Mouse (Mus musculus) liver, embryonic 12.5 days (tissue): ENCODE data around the gene Gm47996. TPM values are rescaled to one million over a fixed set of nuclear protein-coding genes. Genes with fewer than 3 reads are reported as not detected.
"Not testable (repeated sequence)": the region's sequence is repeated elsewhere in the genome, so short reads cannot be mapped to it uniquely, and the experiment has no call there.

ENCODE experiments used
- ATAC-seq: fragments of 200-750 bp; cut with Nextera tagmentation; 2 replicates; pipeline ENCODE4 v1.8.0; 2017; ENCODE audit warnings: moderate number of reproducible peaks, mild to moderate bottlenecking, moderate library complexity
- H3K27ac ChIP-seq: fragments of 300-500 bp; sonication (generic); 2 replicates; pipeline ENCODE4 v1.5.1; 2016; ENCODE audit warnings: mild to moderate bottlenecking
- H3K27me3 ChIP-seq: fragments of 300-500 bp; sonication (generic); replicated peaks from 2 replicates; pipeline ENCODE4 v1.6.1; 2016; ENCODE audit warnings: mild to moderate bottlenecking, moderate library complexity
- H3K36me3 ChIP-seq: fragments of 300-500 bp; sonication (generic); 2 replicates; pipeline ENCODE4 v1.6.1; 2016; ENCODE audit warnings: mild to moderate bottlenecking, moderate library complexity
- H3K4me1 ChIP-seq: fragments of 300-500 bp; sonication (generic); 2 replicates; pipeline ENCODE4 v1.6.1; 2016
- H3K4me2 ChIP-seq: fragments of 300-500 bp; sonication (generic); 2 replicates; pipeline ENCODE4 v1.6.1; 2016; ENCODE audit warnings: mild to moderate bottlenecking, moderate library complexity
- H3K4me3 ChIP-seq: fragments of 300-500 bp; sonication (generic); 2 replicates; pipeline ENCODE4 v1.5.1; 2016; ENCODE audit warnings: mild to moderate bottlenecking, moderate library complexity
- H3K9ac ChIP-seq: fragments of 300-500 bp; sonication (generic); 2 replicates; pipeline ENCODE4 v1.6.1; 2016; ENCODE audit warnings: mild to moderate bottlenecking, moderate library complexity
- H3K9me3 ChIP-seq: fragments of 300-500 bp; sonication (generic); replicated peaks from 2 replicates; pipeline ENCODE4 v1.6.1; 2016; ENCODE audit warnings: mild to moderate bottlenecking, moderate library complexity
- WGBS: fragments of 180-500 bp; shearing (Covaris S2); methylation state at CpG from one replicate; pipeline ENCODE4 v1.1.7; 2016; ENCODE audit not compliant: insufficient replicate concordance; 5-methylcytosine and 5-hydroxymethylcytosine counted together
- polyA plus RNA-seq: library from polyadenylated mRNA; unstranded; fragments of >200 nt; fragmentation: Nextera tagmentation; extraction: Ambion mirVana; gene quantifications from 2 replicates; pipeline ENCODE4 v1.2.1, GENCODE M21; 2016

Gm47996 gene
- polyA plus RNA-seq = 0.35 and 0.83 TPM in 2 replicates

- WGBS = 39% methylated on average over 6 of the region's 8 CpGs
- not testable (repeated sequence) for ATAC-seq, H3K27me3 ChIP-seq
Observed at GRCm38 (mm10) chr1:151209824-151210355, at the start of gene Gm47996. Gm47996 (plus strand) TSS chr1:151210131.

GRCm38 (mm10) chr1:151166031-151166430 is 43.9 kb upstream of the Gm47996 start:
- Histone ChIP-seq H3K4me1 (peaks cover 34% of the 10 kb centered on the region), H3K9me3 (no peaks in the 10 kb centered on the region), H3K4me2 (no peak overlapping the region), H3K27ac (peak overlapping the region; percentile 47; the same call in 1 of the 2 replicates), H3K27me3 (no peaks in the 10 kb centered on the region), H3K36me3 (no peaks in the 10 kb centered on the region), H3K9ac (no peak overlapping the region), H3K4me3 (no peak overlapping the region)
- 18% methylated on average over 8 of the region's 8 CpGs for WGBS
- peak; percentile 56 for ATAC-seq

More at GRCm38 (mm10) chr1:151209824-151210355, at the start of gene Gm47996:
- Histone ChIP-seq H3K4me1 (peaks cover 19% of the 10 kb centered on the region), H3K4me2 (0 out of 2 replicates have a peak within 1 kb of the TSS, but pooled peaks have one; percentile 15)
- H3K9me3 ChIP-seq, H3K9ac ChIP-seq, H3K36me3 ChIP-seq, H3K4me3 ChIP-seq, H3K27ac ChIP-seq: not testable (repeated sequence)

GRCm38 (mm10) chr1:151167297-151168047 is 42.5 kb upstream of the Gm47996 start:
- 0 out of 2 replicates have a peak overlapping the region, but pooled peaks have one; percentile 19 for H3K9ac ChIP-seq
- H3K27ac ChIP-seq = peak overlapping the region; percentile 59
- no peaks in the 10 kb centered on the region for H3K27me3 ChIP-seq
- WGBS = 38% methylated on average over 12 of the region's 12 CpGs
- no peaks in the 10 kb centered on the region for H3K36me3 ChIP-seq
- H3K4me3 ChIP-seq = no peak overlapping the region
- no peaks in the 10 kb centered on the region for H3K9me3 ChIP-seq
- H3K4me2 ChIP-seq = peak overlapping the region; percentile 31
- H3K4me1 ChIP-seq = peaks cover 45% of the 10 kb centered on the region
- peak; percentile 40; the same call in 1 of the 2 replicates for ATAC-seq

- Histone ChIP-seq H3K36me3 (no peaks in the 10 kb centered on the region), H3K4me3 (no peak overlapping the region), H3K27me3 (no peaks in the 10 kb centered on the region), H3K9ac (no peak overlapping the region), H3K9me3 (no peaks in the 10 kb centered on the region), H3K4me2 (no peak overlapping the region), H3K4me1 (peaks cover 46% of the 10 kb centered on the region), H3K27ac (no peak overlapping the region)
- no peak for ATAC-seq
- 61% methylated on average over 3 of the region's 3 CpGs for WGBS
Observed at GRCm38 (mm10) chr1:151168637-151169036, 41.3 kb upstream of the Gm47996 start.

- WGBS = 46% methylated on average over 2 of the region's 2 CpGs
Observed at GRCm38 (mm10) chr1:151171572-151172461, 38.1 kb upstream of the Gm47996 start.

GRCm38 (mm10) chr1:151177030-151177936 is 32.6 kb upstream of the Gm47996 start:
- H3K27ac ChIP-seq = peak overlapping the region; percentile 95
- H3K9me3 ChIP-seq = no peaks in the 10 kb centered on the region
- H3K4me3 ChIP-seq = peak overlapping the region; percentile 48
- H3K27me3 ChIP-seq = no peaks in the 10 kb centered on the region
- WGBS = 3% methylated on average over 10 of the region's 10 CpGs
- ATAC-seq = peak; percentile 88
- peak overlapping the region; percentile 68 for H3K9ac ChIP-seq
- peak overlapping the region; percentile 80 for H3K4me2 ChIP-seq
- no peaks in the 10 kb centered on the region for H3K36me3 ChIP-seq
- peaks cover 62% of the 10 kb centered on the region for H3K4me1 ChIP-seq

More at GRCm38 (mm10) chr1:151171572-151172461, 38.1 kb upstream of the Gm47996 start:
- no peaks in the 10 kb centered on the region for H3K9me3 ChIP-seq
- no peaks in the 10 kb centered on the region for H3K36me3 ChIP-seq
- peaks cover 43% of the 10 kb centered on the region for H3K4me1 ChIP-seq
- no peak for ATAC-seq
- no peak overlapping the region for H3K9ac ChIP-seq
- H3K4me2 ChIP-seq = no peak overlapping the region
- H3K27me3 ChIP-seq = no peaks in the 10 kb centered on the region
- H3K4me3 ChIP-seq = no peak overlapping the region
- H3K27ac ChIP-seq = no peak overlapping the region

GRCm38 (mm10) chr1:151177937-151178271 is 32.0 kb upstream of the Gm47996 start:
- 14% methylated on average over 4 of the region's 4 CpGs for WGBS
- peak; percentile 71 for ATAC-seq
- Histone ChIP-seq H3K36me3 (no peaks in the 10 kb centered on the region), H3K9ac (peak overlapping the region; percentile 68; the same call in 1 of the 2 replicates), H3K27me3 (no peaks in the 10 kb centered on the region), H3K4me1 (peaks cover 59% of the 10 kb centered on the region), H3K27ac (peak overlapping the region; percentile 95), H3K4me3 (peak overlapping the region; percentile 48), H3K4me2 (peak overlapping the region; percentile 80), H3K9me3 (no peaks in the 10 kb centered on the region)

- no peak overlapping the region for H3K4me3 ChIP-seq
- no peaks in the 10 kb centered on the region for H3K27me3 ChIP-seq
- H3K4me1 ChIP-seq = peaks cover 64% of the 10 kb centered on the region
- no peaks in the 10 kb centered on the region for H3K9me3 ChIP-seq
- ATAC-seq = no peak
- 0 out of 2 replicates have a peak overlapping the region, but pooled peaks have one; percentile 68 for H3K9ac ChIP-seq
- no peak overlapping the region; the same call in 1 of the 2 replicates for H3K4me2 ChIP-seq
- H3K27ac ChIP-seq = peak overlapping the region; percentile 95
- WGBS = 78% methylated on average over 2 of the region's 2 CpGs
- no peaks in the 10 kb centered on the region for H3K36me3 ChIP-seq
Observed at GRCm38 (mm10) chr1:151178505-151179083, 31.3 kb upstream of the Gm47996 start.

- Histone ChIP-seq H3K4me1 (peaks cover 66% of the 10 kb centered on the region), H3K9ac (no peak overlapping the region), H3K27me3 (no peaks in the 10 kb centered on the region), H3K27ac (no peak overlapping the region), H3K4me2 (no peak overlapping the region), H3K9me3 (no peaks in the 10 kb centered on the region), H3K4me3 (no peak overlapping the region), H3K36me3 (no peaks in the 10 kb centered on the region)
- WGBS = 27% methylated on average over 2 of the region's 2 CpGs
- no peak for ATAC-seq
Observed at GRCm38 (mm10) chr1:151180167-151180566, 29.8 kb upstream of the Gm47996 start.

GRCm38 (mm10) chr1:151182266-151182665 is 27.7 kb upstream of the Gm47996 start, which contains the start of gene Gm47985:
Gm47985 (plus strand) TSS chr1:151182537.
- not testable (repeated sequence) for H3K27me3 ChIP-seq, H3K9ac ChIP-seq, H3K4me2 ChIP-seq, H3K36me3 ChIP-seq, ATAC-seq, H3K4me3 ChIP-seq, H3K27ac ChIP-seq, H3K9me3 ChIP-seq
- peaks cover 54% of the 10 kb centered on the region for H3K4me1 ChIP-seq
- 60% methylated on average over 1 of the region's 7 CpGs for WGBS
